Comparison of ENCODE assay signal across 8 mouse cellular contexts in the genomic region with DNA sequence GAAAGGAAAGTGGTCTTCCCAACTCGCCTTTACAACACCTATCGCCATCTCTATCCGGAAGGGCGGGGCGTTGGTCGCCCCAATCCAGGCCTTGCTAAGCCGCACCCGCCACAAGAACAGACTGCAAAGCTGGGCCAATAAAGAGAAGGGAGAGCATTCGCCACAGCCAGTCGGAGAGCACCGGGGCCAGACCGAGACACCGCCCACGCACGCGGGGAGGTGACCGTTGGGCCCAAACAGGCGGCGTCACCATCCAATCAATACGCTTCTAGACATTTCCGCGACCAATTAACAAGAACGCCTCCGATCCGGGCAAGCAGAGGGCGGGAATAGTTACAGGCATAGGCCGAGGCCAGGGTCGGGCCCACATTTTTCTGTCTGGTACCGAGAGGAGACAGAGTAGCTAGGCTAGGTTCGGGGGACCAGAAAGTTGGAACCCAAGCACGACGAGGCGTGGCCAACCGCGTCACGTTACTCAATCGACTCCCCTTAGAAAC. TPM values are rescaled to one million over a fixed set of nuclear protein-coding genes. Genes with fewer than 3 reads are reported as not detected.
DNase-seq lines count a peak whose midpoint lies in the region; ATAC-seq lines count a peak whose summit lies in the region.

No protein-coding gene starts in this region.

- ATAC-seq in hindbrain, embryonic 14.5 days (ENCODE audit: low FRiP score): peak; percentile 95

- H3K4me2 ChIP-seq in hindbrain, embryonic 14.5 days (replicated peaks): peak overlapping the region; percentile 87

- under 1% methylated on average over 37 of the region's 37 CpGs for WGBS in hindbrain, embryonic 14.5 days

- peak overlapping the region; percentile 98 for H3K9ac ChIP-seq in hindbrain, embryonic 14.5 days

- peaks cover 15% of the 10 kb centered on the region for H3K36me3 ChIP-seq in hindbrain, embryonic 14.5 days (replicated peaks; ENCODE audit: control insufficient read depth, insufficient read depth)

- peaks cover 19% of the 10 kb centered on the region for H3K4me1 ChIP-seq in hindbrain, embryonic 14.5 days (replicated peaks; ENCODE audit: control insufficient read depth, insufficient read depth, low read length)

- no peaks in the 10 kb centered on the region for H3K9me3 ChIP-seq in hindbrain, embryonic 14.5 days (ENCODE audit: control insufficient read depth, low read length)

- H3K4me3 ChIP-seq in hindbrain, embryonic 14.5 days (replicated peaks; ENCODE audit: low read length): peak overlapping the region; percentile 98

- peak overlapping the region; percentile 98 for H3K27ac ChIP-seq in hindbrain, embryonic 14.5 days

- no peaks in the 10 kb centered on the region for H3K27me3 ChIP-seq in hindbrain, embryonic 14.5 days (ENCODE audit: control insufficient read depth, insufficient read depth, low read length)

- DNase-seq in R1 (ENCODE audit: low read depth, low spot score): peak; percentile 99
- DNase-seq in cerebellum, postnatal 25 days: peak; percentile 95 to 97
- peak; percentile 96 to 97 for DNase-seq in frontal cortex, postnatal 25 days (ENCODE audit: low spot score in 2 of 2)
- DNase-seq in hindbrain, embryonic 14.5 days (ENCODE audit: low spot score): peak; percentile 95
- peak; percentile 95 to 97 for DNase-seq in layer of hippocampus, postnatal 36 days
- peak; percentile 99 for DNase-seq in lung, postnatal 36 days
- peak; percentile 99 for DNase-seq in retina, postnatal 1 day
- DNase-seq in urinary bladder, adult 18-20 months (ENCODE audit: low spot score in 2 of 2): peak; percentile 85 to 96

RNA-seq across cellular contexts. Expression of a gene that starts 0.5 kb away (rescaled TPM):
- 58.1 and 71.0 TPM in 2 replicates for polyA plus RNA-seq in hindbrain, embryonic 14.5 days (2014; fragmentation: Nextera tagmentation; extraction: Ambion mirVana)
- 10 to 100 TPM; 72.0 to 74.0 TPM for total RNA-seq in layer of hippocampus, postnatal 36 days (2021)

RNA-seq across cellular contexts. Expression of a gene that starts 27.3 kb away (rescaled TPM):
- 2.8 and 3.5 TPM in 2 replicates for polyA plus RNA-seq in hindbrain, embryonic 14.5 days (2014; fragmentation: Nextera tagmentation; extraction: Ambion mirVana)
- 1 to 10 TPM; 4.7 to 7.3 TPM for total RNA-seq in layer of hippocampus, postnatal 36 days (2021)

RNA-seq across cellular contexts. Expression of a gene that starts 48.2 kb away (rescaled TPM):
- polyA plus RNA-seq in hindbrain, embryonic 14.5 days (2014; fragmentation: Nextera tagmentation; extraction: Ambion mirVana): 0.17 TPM in 1 of 2 replicates, not detected in the other
- not detected for total RNA-seq in layer of hippocampus, postnatal 36 days (2021)

Comparison
In these comparisons a context has a peak if more than half of its experiments do, and no peak if none do; other contexts are left out.
1. Peak in every context shown above with its lines: DNase-seq, ATAC-seq, H3K4me3 ChIP-seq and H3K27ac ChIP-seq.